Mouse (Mus musculus): ENCODE results near the gene Gnpda2. TPM values are rescaled to one million over a fixed set of nuclear protein-coding genes. Genes with fewer than 3 reads are reported as not detected.

The Gnpda2 gene
- total RNA-seq (2015): 13.3 and 17.3 TPM in 2 replicates
- 10.9 and 11.4 TPM in 2 replicates for total RNA-seq (2017)

- ATAC-seq (ENCODE audit: poor library complexity, severe bottlenecking): peak; percentile 96
Measured at GRCm38 (mm10) chr5:69591640-69592461, at the start of gene Gnpda2. TSS of gene Gnpda2 (minus strand) at chr5:69592340.

GRCm38 (mm10) chr5:69634766-69635165 lies 42.6 kb upstream of the Gnpda2 start:
- no peak for ATAC-seq (ENCODE audit: poor library complexity, severe bottlenecking)

- no peak for ATAC-seq (ENCODE audit: poor library complexity, severe bottlenecking)
Measured at GRCm38 (mm10) chr5:69620899-69621298, 28.8 kb upstream of the Gnpda2 start.

GRCm38 (mm10) chr5:69613209-69613796 lies 21.2 kb upstream of the Gnpda2 start:
- ATAC-seq (ENCODE audit: poor library complexity, severe bottlenecking): no peak

GRCm38 (mm10) chr5:69601027-69601426 lies 8.9 kb upstream of the Gnpda2 start:
- ATAC-seq (ENCODE audit: poor library complexity, severe bottlenecking): no peak

- peak; percentile 36; the same call in 1 of the 2 replicates for ATAC-seq (ENCODE audit: poor library complexity, severe bottlenecking)
Measured at GRCm38 (mm10) chr5:69557404-69557935, 34.7 kb downstream of the Gnpda2 start.

- peak; percentile 95 for ATAC-seq (ENCODE audit: poor library complexity, severe bottlenecking)
Measured at GRCm38 (mm10) chr5:69556628-69557403, 35.3 kb downstream of the Gnpda2 start, which contains the start of gene Guf1. TSS of gene Guf1 (plus strand) at chr5:69556923.

- ATAC-seq (ENCODE audit: poor library complexity, severe bottlenecking): no peak
Measured at GRCm38 (mm10) chr5:69542489-69542888, 49.7 kb downstream of the Gnpda2 start, which contains the start of gene Yipf7. TSS of gene Yipf7 (minus strand) at chr5:69542648.

GRCm38 (mm10) chr5:69541680-69542079 lies 50.5 kb downstream of the Gnpda2 start:
- no peak for ATAC-seq (ENCODE audit: poor library complexity, severe bottlenecking)

GRCm38 (mm10) chr5:69523944-69524343 lies 68.2 kb downstream of the Gnpda2 start:
- ATAC-seq (ENCODE audit: poor library complexity, severe bottlenecking): no peak

Other genes starting within 250 kb of the Gnpda2 start
- gene Yipf7, start 49.7 kb downstream of the Gnpda2 start, total RNA-seq (2015): not detected in 2 replicates
- gene Yipf7, start 49.7 kb downstream of the Gnpda2 start, total RNA-seq (2017): not detected in 2 replicates
- 11.0 and 12.0 TPM in 2 replicates for gene Guf1, start 35.4 kb downstream of the Gnpda2 start, total RNA-seq (2015)
- 17.0 and 17.4 TPM in 2 replicates for gene Guf1, start 35.4 kb downstream of the Gnpda2 start, total RNA-seq (2017)